Comparison of ENCODE assay signal across 8 mouse cellular contexts in genomic region chr9:85410643-85411296, GRCm38 (mm10).
DNase-seq lines count a peak whose midpoint lies in the region; ATAC-seq lines count a peak whose summit lies in the region.
"Had no signal": no experiment of that assay in that cellular context is flagged by ENCODE, and none has a peak within 500 bp of the region (broad histone marks: within the 10 kb centered on the region; RNA-seq: fewer than 3 reads in every experiment).

No protein-coding gene starts in this region.

- H3K27ac ChIP-seq in heart, embryonic 14.5 days (replicated peaks in 1 of 2; ENCODE audit: control insufficient read depth in 1 of 2, insufficient read depth in 1 of 2, low read depth in 2 of 2, low read length in 2 of 2): peak overlapping the region; percentile 43 to 66; a peak in 3 of 4 replicates
- H3K27ac ChIP-seq in stomach, embryonic 15.5 days: no peak overlapping the region
- H3K27ac ChIP-seq: embryonic facial prominence, embryonic 12.5 days had no signal

- H3K9ac ChIP-seq in heart, embryonic 14.5 days (ENCODE audit: low read length): no peak overlapping the region
- H3K9ac ChIP-seq in stomach, embryonic 15.5 days: no peak overlapping the region
- H3K9ac ChIP-seq: embryonic facial prominence, embryonic 12.5 days had no signal

- 4% methylated on average over 11 of the region's 11 CpGs for WGBS in heart, embryonic 14.5 days
- 28% methylated on average over 11 of the region's 11 CpGs for WGBS in stomach, embryonic 15.5 days

- ATAC-seq in heart, embryonic 14.5 days (ENCODE audit: insufficient number of reproducible peaks, insufficient read depth, low FRiP score, low read depth): peak; percentile 85
- peak; percentile 76 for ATAC-seq in stomach, embryonic 15.5 days (ENCODE audit: insufficient read depth, low FRiP score, low read depth)

- peaks cover 0 to 24% of the 10 kb centered on the region in 2 experiments; a peak in 2 of 4 replicates for H3K4me1 ChIP-seq in heart, embryonic 14.5 days (ENCODE audit: control insufficient read depth in 2 of 2, insufficient read depth in 2 of 2, low read length in 2 of 2)
- H3K4me1 ChIP-seq in stomach, embryonic 15.5 days: peaks cover 7% of the 10 kb centered on the region; the same call in 1 of the 2 replicates

- no peak overlapping the region for H3K4me3 ChIP-seq in heart, embryonic 14.5 days (ENCODE audit: control insufficient read depth in 1 of 2, insufficient read depth in 1 of 2, low read depth in 1 of 2, low read length in 2 of 2)
- no peak overlapping the region for H3K4me3 ChIP-seq in stomach, embryonic 15.5 days (replicated peaks)
- H3K4me3 ChIP-seq: embryonic facial prominence, embryonic 12.5 days had no signal

- peak overlapping the region; percentile 42 for H3K4me2 ChIP-seq in heart, embryonic 14.5 days (ENCODE audit: low read length)
- no peak overlapping the region for H3K4me2 ChIP-seq in stomach, embryonic 15.5 days
- H3K4me2 ChIP-seq: embryonic facial prominence, embryonic 12.5 days had no signal

- H3K27me3 ChIP-seq in heart, embryonic 14.5 days (ENCODE audit: control insufficient read depth, insufficient read depth, low read length): no peaks in the 10 kb centered on the region
- H3K27me3 ChIP-seq in stomach, embryonic 15.5 days (replicated peaks): no peaks in the 10 kb centered on the region
- H3K27me3 ChIP-seq: embryonic facial prominence, embryonic 12.5 days had no signal

- no peaks in the 10 kb centered on the region for H3K36me3 ChIP-seq in heart, embryonic 14.5 days (ENCODE audit: control insufficient read depth, insufficient read depth, low read length)
- H3K36me3 ChIP-seq in stomach, embryonic 15.5 days: no peaks in the 10 kb centered on the region
- H3K36me3 ChIP-seq: embryonic facial prominence, embryonic 12.5 days had no signal

- peak; percentile 7 for DNase-seq in thymus, postnatal 14 days
- no peak for DNase-seq in thymus, postnatal 10 days (ENCODE audit: low spot score in 2 of 2)
- peak; percentile 2 for DNase-seq in cerebellum, adult 8-10 months
- DNase-seq in layer of hippocampus, adult 9-10 months (ENCODE audit: low spot score): peak; percentile 21
- peak; percentile 31 for DNase-seq in lung, postnatal 10 days

- H3K9me3 ChIP-seq in heart, embryonic 14.5 days (ENCODE audit: control insufficient read depth, low read length): no peaks in the 10 kb centered on the region
- H3K9me3 ChIP-seq in stomach, embryonic 15.5 days: no peaks in the 10 kb centered on the region
- H3K9me3 ChIP-seq: embryonic facial prominence, embryonic 12.5 days had no signal

Comparison
In these comparisons a context has a peak if more than half of its experiments do, and no peak if none do; other contexts are left out.
1. DNase-seq: peak in thymus, postnatal 14 days (single experiment), cerebellum, adult 8-10 months (single experiment), layer of hippocampus, adult 9-10 months (single experiment) and lung, postnatal 10 days (single experiment); none in thymus, postnatal 10 days (0 of 2).